Mouse (Mus musculus) liver, postnatal 0 days (tissue): Measurements from ENCODE around the gene Pxmp4.

Experiments used
- CTCF ChIP-seq: sonication (generic); IDR thresholded peaks from 2 replicates; pipeline ENCODE4 v1.5.1; 2016; ENCODE audit warnings: antibody characterized with exemption, low read depth
- EP300 ChIP-seq: IDR thresholded peaks from 2 replicates; pipeline ENCODE4 v1.6.1; 2016; ENCODE audit warnings: antibody characterized with exemption, low read depth, mild to moderate bottlenecking

DNA sequence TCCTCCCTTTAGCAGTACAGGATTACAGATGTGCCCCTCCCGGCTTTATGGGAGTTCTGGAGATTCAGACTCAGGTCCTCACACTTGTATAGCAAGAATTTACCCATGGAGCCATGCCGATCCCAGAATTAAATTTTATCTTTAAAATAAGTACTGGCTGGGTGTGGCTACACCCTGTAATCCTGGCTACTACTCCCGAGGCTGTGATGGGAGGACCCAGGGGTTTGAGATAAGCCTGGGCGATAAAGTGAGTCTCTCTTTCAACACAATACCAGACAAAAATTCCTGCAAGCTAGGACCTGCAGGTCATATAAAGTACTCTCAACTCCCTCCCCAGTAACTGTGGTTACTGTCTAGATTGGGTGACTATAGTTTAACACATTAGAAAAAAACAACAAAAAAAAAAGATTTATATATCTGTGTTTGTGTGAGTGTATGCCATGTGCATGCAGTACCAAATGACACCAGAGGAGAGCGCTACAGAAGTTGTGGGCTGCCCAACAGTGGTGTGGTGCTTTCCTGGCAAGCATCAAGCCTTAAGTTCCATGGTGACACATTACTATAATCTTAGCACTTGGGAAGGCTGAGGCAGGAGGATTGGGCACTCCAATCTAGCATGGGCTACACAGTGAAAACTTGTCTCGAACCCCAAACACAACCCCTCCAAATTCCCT, 39.3 kb upstream of the Pxmp4 start:
- TF ChIP-seq CTCF: peak; percentile 34; the same call in 1 of the 2 replicates
- no peak for TF ChIP-seq EP300
